Mouse (Mus musculus): ENCODE measurements around the gene Cbfa2t2.
A peak's percentile ranks its signal among the peaks of the same experiment; 100 is the strongest.
"Not testable (repeated sequence)": the region's sequence is repeated elsewhere in the genome, so short reads cannot be mapped to it uniquely, and the experiment has no call there.

The Cbfa2t2 gene

GRCm38 (mm10) chr2:154474251-154475061 is 38.2 kb downstream of the Cbfa2t2 start:
- DNase-seq (ENCODE audit: low spot score), result no peak

GRCm38 (mm10) chr2:154475062-154475349 is 38.7 kb downstream of the Cbfa2t2 start:
- DNase-seq (ENCODE audit: low spot score), result peak; percentile 17

- DNase-seq (ENCODE audit: low spot score), result no peak
Measured at GRCm38 (mm10) chr2:154475861-154476260, 39.6 kb downstream of the Cbfa2t2 start.

DNA sequence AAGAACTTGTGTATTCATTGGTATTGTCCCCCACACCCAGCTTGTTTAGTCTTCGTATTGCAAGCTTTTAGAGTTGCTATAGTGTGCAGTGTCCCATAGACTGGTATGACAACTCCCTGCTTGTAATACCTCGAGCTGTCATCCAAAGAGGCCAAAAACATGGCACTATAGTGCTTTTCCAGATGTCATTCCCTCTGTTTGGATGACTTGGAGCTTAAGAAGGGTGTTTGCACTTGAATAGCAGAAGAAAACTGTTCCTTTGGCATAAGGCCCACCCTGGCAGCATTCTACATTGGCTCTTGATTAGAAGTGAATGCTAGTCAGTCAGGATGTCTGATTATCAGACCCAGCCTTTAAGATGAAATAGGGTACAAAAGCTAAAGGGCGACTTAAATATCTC is 40.7 kb downstream of the Cbfa2t2 start:
- no peak for DNase-seq (ENCODE audit: low spot score)

- DNase-seq (ENCODE audit: low spot score), result no peak
Measured at GRCm38 (mm10) chr2:154491788-154492187, 55.5 kb downstream of the Cbfa2t2 start.

DNA sequence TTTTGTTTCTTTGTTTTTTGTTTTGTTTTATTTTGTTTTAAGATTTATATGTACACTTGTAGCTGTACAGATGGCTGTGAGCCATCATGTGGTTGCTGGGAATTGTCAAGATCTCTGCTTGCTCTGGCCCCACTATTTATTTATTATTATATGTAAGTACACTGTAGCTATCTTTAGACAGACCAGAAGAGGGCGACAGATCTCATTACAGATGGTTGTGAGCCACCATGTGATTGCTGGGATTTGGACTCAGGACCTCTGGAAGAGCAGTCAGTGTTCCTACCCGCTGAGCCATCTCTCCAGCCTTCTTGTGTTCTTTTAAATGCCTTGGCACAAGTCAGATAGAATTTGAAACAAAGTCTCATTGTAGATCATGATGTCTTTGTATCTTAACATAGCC is 57.3 kb downstream of the Cbfa2t2 start:
- not testable (repeated sequence) for DNase-seq (ENCODE audit: low spot score)

DNA sequence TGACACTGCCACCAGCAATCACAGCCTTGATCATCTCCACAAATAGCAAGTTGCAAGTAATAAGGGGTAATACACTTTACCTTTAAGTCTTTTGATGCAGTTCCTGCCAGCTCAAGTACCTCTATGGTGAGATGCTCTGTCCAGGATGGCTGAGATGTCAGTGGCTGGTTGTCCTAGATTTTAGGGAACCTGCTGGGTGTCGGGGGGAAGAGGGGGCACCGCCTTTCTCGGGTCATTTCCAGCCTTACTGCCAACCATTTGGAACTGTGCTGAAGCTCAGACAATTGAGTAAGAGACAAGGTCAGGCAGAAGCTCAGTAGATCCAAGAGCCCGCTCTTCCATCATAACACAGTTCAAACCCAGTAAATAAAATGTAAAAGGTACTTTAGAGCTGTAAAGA is 58.7 kb downstream of the Cbfa2t2 start:
- no peak for DNase-seq (ENCODE audit: low spot score)

GRCm38 (mm10) chr2:154498571-154498970 is 62.3 kb downstream of the Cbfa2t2 start:
- DNase-seq (ENCODE audit: low spot score), result no peak

DNA sequence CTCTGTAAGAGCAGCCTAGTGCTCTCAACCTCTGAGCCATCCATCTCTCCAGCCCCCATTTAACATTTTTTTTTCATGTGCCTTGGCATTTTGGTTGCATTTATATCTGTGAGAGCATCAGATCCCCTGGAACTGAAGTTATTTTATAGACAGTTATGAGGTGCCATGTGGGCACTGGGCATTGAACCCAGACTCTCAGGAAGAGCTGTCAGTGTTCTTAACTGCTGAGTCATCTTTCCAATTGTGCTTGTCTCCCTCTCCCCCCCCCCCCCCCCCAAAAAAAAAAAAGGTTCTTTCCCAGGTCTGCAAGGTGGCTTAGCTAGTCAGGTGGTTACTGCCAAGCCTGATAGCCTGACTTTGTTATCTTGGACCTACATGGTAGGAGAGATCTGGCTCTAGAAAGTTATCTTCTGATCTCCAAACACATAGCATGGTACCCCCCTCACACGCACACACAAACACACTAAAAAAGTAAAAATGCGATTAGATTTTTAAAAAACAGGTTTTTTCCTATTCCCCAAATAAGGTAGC is 63.5 kb downstream of the Cbfa2t2 start:
- DNase-seq (ENCODE audit: low spot score), result no peak

DNA sequence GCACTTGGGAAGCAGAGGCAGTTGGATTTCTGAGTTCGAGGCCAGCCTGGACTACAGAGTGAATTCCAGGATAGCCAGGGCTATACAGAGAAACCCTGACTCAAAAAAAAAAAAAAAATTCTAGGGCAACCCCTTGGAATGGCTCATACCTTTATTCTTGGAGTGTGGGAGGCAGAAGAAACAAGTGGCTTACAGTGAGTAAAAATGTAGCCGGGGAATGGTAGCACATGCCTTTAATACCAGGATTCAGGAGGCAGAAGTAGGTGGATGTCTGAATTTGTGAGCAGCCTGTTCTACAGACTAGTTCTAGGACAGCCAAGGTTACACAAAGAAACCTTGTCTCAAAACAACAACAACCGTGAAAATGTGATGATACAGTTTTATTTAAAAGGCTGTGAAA is 64.5 kb downstream of the Cbfa2t2 start:
- DNase-seq (ENCODE audit: low spot score), result no peak

GRCm38 (mm10) chr2:154507076-154507475 is 70.8 kb downstream of the Cbfa2t2 start:
- DNase-seq (ENCODE audit: low spot score), result no peak

GRCm38 (mm10) chr2:154507566-154508283 is 71.4 kb downstream of the Cbfa2t2 start:
- DNase-seq (ENCODE audit: low spot score), result peak; percentile 64

DNA sequence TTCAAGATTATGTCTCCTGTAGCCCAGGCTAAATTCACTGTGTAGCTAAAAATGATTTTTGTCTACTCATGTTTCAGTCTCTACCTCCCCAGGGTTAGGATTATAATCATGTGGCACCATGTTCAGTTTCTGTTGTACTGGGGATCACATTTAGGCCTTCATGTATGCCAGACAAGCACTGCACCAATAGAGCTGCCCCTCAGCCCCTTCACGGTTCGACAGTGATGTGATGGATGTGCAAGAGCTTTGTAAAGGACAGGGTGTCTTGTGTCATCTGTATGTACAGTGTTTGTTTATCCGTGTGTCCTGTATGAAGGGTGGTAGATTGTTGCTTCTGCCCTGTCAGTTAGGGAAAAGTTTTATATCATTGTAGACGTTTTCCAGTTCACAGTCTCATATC is 72.2 kb downstream of the Cbfa2t2 start:
- DNase-seq (ENCODE audit: low spot score), result no peak

- no peak for DNase-seq (ENCODE audit: low spot score)
Measured at GRCm38 (mm10) chr2:154510141-154510540, 73.9 kb downstream of the Cbfa2t2 start.

DNA sequence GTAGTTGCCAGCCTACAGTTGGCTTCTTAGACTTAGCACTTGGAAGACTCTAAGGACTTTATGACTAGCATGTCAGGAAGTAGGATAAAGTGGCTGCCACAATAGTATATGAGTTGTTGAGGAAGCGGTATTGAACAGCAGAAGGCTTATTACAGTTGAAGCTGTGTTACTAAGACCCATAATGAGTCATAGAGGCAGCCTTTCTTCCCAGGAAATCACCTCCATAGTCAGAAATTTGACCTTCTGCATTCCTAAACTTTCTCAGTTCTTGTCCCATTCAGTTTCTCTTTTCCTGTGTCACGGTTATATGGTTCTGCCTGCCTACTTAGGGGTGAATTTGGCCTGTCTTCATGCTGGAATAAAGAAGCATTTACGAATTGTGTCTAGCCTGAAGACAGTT is 80.7 kb downstream of the Cbfa2t2 start:
- no peak for DNase-seq (ENCODE audit: low spot score)

GRCm38 (mm10) chr2:154517424-154517823 is 81.1 kb downstream of the Cbfa2t2 start:
- DNase-seq (ENCODE audit: low spot score), result no peak

- no peak for DNase-seq (ENCODE audit: low spot score)
Measured at GRCm38 (mm10) chr2:154521449-154521848, 85.2 kb downstream of the Cbfa2t2 start.

DNA sequence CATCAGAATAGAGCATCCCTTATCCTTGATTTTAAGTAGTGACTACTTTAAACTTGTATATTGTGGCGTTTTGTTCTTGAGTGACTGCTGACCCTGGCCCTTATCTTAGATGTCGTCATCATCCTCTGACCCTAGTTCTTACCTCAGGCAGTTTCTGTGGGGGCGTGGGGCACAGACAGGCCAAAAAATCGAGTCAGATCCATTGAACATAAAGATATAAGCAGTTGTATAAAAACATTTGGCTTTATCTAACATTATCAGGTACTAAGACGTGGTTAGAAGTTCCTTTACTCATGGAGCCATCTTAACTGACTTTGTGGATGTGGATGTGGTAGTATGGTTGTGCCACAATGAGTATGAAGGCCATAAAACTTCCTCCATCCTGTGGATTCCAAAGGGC is 86.1 kb downstream of the Cbfa2t2 start:
- DNase-seq (ENCODE audit: low spot score), result no peak

- no peak for DNase-seq (ENCODE audit: low spot score)
Measured at GRCm38 (mm10) chr2:154525285-154525684, 89.0 kb downstream of the Cbfa2t2 start.

DNA sequence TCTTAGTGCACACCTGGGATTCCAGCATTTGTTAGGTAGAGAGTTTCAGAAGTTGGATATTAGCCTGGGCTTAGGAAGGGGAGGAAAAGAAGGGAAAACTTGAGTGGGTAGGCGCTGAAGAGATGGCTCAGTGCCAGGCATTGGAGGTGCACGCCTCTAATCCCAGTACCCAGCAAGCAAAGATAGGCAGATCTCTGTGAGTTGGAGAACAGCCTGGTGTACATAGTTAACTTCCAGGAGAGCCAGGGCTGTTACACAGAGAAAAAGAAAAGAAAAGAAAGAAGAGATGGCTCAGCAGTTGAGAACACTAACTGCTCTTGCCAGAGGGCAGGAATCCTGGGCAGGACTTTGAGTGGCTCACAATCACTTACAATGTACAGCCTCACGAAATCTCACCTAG is 90.2 kb downstream of the Cbfa2t2 start:
- no peak for DNase-seq (ENCODE audit: low spot score)

GRCm38 (mm10) chr2:154532888-154533287 is 96.6 kb downstream of the Cbfa2t2 start:
- DNase-seq (ENCODE audit: low spot score), result no peak

DNA sequence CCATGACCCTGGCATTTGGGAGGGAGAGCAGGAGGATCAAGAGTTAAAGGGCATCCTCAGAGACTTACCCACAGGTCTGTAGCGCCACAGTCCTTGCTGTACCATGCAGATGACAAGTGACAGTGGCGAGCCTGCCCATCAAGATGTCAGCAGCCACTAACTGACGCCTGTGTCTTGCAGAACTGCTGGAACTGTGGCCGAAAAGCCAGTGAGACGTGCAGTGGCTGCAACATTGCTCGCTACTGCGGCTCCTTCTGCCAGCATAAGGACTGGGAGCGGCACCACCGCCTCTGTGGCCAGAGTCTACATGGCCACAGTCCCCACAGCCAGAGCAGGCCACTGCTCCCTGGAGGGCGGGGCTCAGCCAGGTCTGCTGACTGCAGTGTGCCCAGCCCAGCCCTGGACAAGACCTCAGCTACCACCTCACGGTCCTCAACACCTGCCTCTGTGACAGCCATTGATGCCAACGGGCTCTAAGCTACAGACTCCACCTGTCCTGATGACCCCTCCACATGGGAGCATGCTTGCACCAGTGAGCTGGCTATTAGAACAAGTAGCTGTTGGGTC is 98.5 kb downstream of the Cbfa2t2 start:
- no peak for DNase-seq (ENCODE audit: low spot score)

DNA sequence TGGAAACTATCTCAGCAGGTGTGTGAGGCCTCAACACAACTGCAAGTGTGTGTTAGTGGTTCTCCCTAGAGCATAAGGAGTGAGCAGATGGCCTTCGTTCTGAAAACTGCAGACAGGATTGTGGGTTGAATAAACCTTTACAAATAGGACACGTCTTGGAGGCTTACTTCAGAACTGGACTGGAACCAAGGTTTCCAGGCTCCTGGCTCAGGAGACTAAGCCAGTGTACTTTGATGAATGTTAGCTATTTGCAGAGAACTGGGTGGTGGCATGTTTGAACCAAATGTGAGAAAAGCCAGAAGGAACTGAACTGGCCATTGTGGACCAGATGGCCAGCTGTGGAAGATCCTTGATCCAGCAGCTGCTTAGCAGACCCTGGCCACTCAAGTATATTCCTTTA is 102.0 kb downstream of the Cbfa2t2 start:
- no peak for DNase-seq (ENCODE audit: low spot score)

Data from yolk sac, embryonic 10.5 days (tissue).